Mouse (Mus musculus) heart, embryonic 14.5 days (tissue): Measurements from ENCODE around the gene Helt. TPM values are rescaled to one million over a fixed set of nuclear protein-coding genes. Genes with fewer than 3 reads are reported as not detected.

Experiments
- ATAC-seq: fragments of 200-750 bp; cut with Nextera tagmentation; 2 replicates; pipeline ENCODE4 v1.8.0; 2017; ENCODE audit warnings: low read depth, moderate TSS enrichment; ENCODE audit not compliant: insufficient number of reproducible peaks, insufficient read depth, low FRiP score
- H3K27ac ChIP-seq, 2 experiments: fragments of 200-500 bp in 1 of 2; fragments of 300-500 bp in 1 of 2; sonication (generic) in 1 of 2; replicated peaks in 1 of 2; 2 replicates each; pipeline ENCODE4 v1.5.1; 2012 to 2014; ENCODE audit warnings: low read depth in 2 of 2, low read length in 2 of 2, control low read depth in 1 of 2, mild to moderate bottlenecking in 1 of 2, mixed read lengths in 1 of 2; ENCODE audit not compliant: control insufficient read depth in 1 of 2, insufficient read depth in 1 of 2
- H3K27me3 ChIP-seq: fragments of 300-500 bp; sonication (generic); 2 replicates; pipeline ENCODE4 v1.6.1; 2014; ENCODE audit warnings: mild to moderate bottlenecking, low read length, control low read depth; ENCODE audit not compliant: control insufficient read depth, insufficient read depth
- H3K36me3 ChIP-seq: fragments of 300-500 bp; sonication (generic); 2 replicates; pipeline ENCODE4 v1.6.1; 2014; ENCODE audit warnings: mild to moderate bottlenecking, control low read depth, low read length, mixed read lengths; ENCODE audit not compliant: control insufficient read depth, insufficient read depth
- H3K4me1 ChIP-seq, 2 experiments: fragments of 200-500 bp in 1 of 2; fragments of 300-500 bp in 1 of 2; sonication (generic) in 1 of 2; 2 replicates each; pipeline ENCODE4 v1.6.1; 2012 to 2014; ENCODE audit warnings: low read length in 2 of 2, control low read depth in 1 of 2, mixed read lengths in 1 of 2; ENCODE audit not compliant: control insufficient read depth in 2 of 2, insufficient read depth in 2 of 2
- H3K4me2 ChIP-seq: fragments of 300-500 bp; sonication (generic); 2 replicates; pipeline ENCODE4 v1.6.1; 2014; ENCODE audit warnings: mild to moderate bottlenecking, low read length
- H3K4me3 ChIP-seq, 2 experiments: fragments of 200-500 bp in 1 of 2; fragments of 300-500 bp in 1 of 2; sonication (generic) in 1 of 2; 2 replicates each; pipeline ENCODE4 v1.5.1; 2012 to 2014; ENCODE audit warnings: low read length in 2 of 2, mild to moderate bottlenecking in 2 of 2, control low read depth in 1 of 2, low read depth in 1 of 2, moderate library complexity in 1 of 2; ENCODE audit not compliant: control insufficient read depth in 1 of 2, insufficient read depth in 1 of 2
- H3K9ac ChIP-seq: fragments of 300-500 bp; sonication (generic); 2 replicates; pipeline ENCODE4 v1.6.1; 2014; ENCODE audit warnings: mild to moderate bottlenecking, low read length
- H3K9me3 ChIP-seq: fragments of 300-500 bp; sonication (generic); 2 replicates; pipeline ENCODE4 v1.6.1; 2016; ENCODE audit warnings: low read length, control low read depth; ENCODE audit not compliant: control insufficient read depth
- WGBS: fragments of 180-500 bp; shearing (Covaris S2); extraction: QIAGEN DNeasy Blood & Tissue Kit; methylation state at CpG from one replicate; pipeline ENCODE4 v1.1.7; 2014; 5-methylcytosine and 5-hydroxymethylcytosine counted together
- polyA plus RNA-seq: library from polyadenylated mRNA; unstranded; fragments of >200 nt; fragmentation: Nextera tagmentation; extraction: Ambion mirVana; gene quantifications from 2 replicates; pipeline ENCODE4 v1.2.1, GENCODE M21; 2014

Gene Helt
- polyA plus RNA-seq, result not detected in 2 replicates

GRCm38 (mm10) chr8:46294181-46294892 is at the start of gene Helt:
TSS of gene Helt (minus strand) at chr8:46294671.
- Histone ChIP-seq H3K4me3 (peak within 1 kb of the TSS in 1 of 2 experiments; percentile 2; a peak in 2 of 4 replicates), H3K27me3 (peaks cover 95% of the 10 kb centered on the region), H3K9ac (no peak within 1 kb of the TSS), H3K27ac (no peak within 1 kb of the TSS), H3K4me2 (peak within 1 kb of the TSS; percentile 30), H3K4me1 (peaks cover 2 to 5% of the 10 kb centered on the region in 2 experiments; a peak in 2 of 4 replicates), H3K9me3 (no peaks in the 10 kb centered on the region), H3K36me3 (no peaks in the 10 kb centered on the region)
- no peak for ATAC-seq
- under 1% methylated on average over 50 of the region's 50 CpGs for whole genome bisulfite sequencing

- peaks cover 0 to 4% of the 10 kb centered on the region in 2 experiments; a peak in 1 of 4 replicates for H3K4me1 ChIP-seq
- ATAC-seq, result no peak
- no peaks in the 10 kb centered on the region for H3K9me3 ChIP-seq
- 19% methylated on average over 13 of the region's 13 CpGs for WGBS
- H3K9ac ChIP-seq, result no peak overlapping the region
- H3K4me2 ChIP-seq, result peak overlapping the region; percentile 54
- H3K27me3 ChIP-seq, result no peaks in the 10 kb centered on the region
- no peak overlapping the region for H3K27ac ChIP-seq
- no peaks in the 10 kb centered on the region for H3K36me3 ChIP-seq
- peak overlapping the region; percentile 0 to 16; a peak in 2 of 4 replicates for H3K4me3 ChIP-seq
Observed at GRCm38 (mm10) chr8:46342272-46342671, 47.8 kb upstream of the Helt start.

GRCm38 (mm10) chr8:46340381-46341273 is 46.2 kb upstream of the Helt start:
- Histone ChIP-seq H3K27me3 (no peaks in the 10 kb centered on the region), H3K4me2 (no peak overlapping the region), H3K9ac (no peak overlapping the region), H3K36me3 (no peaks in the 10 kb centered on the region), H3K4me3 (no peak overlapping the region), H3K9me3 (no peaks in the 10 kb centered on the region), H3K4me1 (peaks cover 0 to 4% of the 10 kb centered on the region in 2 experiments; a peak in 1 of 4 replicates), H3K27ac (no peak overlapping the region)
- WGBS, result 87% methylated on average over 14 of the region's 14 CpGs
- no peak for ATAC-seq

- Histone ChIP-seq H3K4me3 (no peak overlapping the region), H3K27me3 (no peaks in the 10 kb centered on the region), H3K4me1 (peaks cover 0 to 4% of the 10 kb centered on the region in 2 experiments; a peak in 1 of 4 replicates), H3K9me3 (no peaks in the 10 kb centered on the region), H3K36me3 (no peaks in the 10 kb centered on the region), H3K27ac (no peak overlapping the region), H3K4me2 (no peak overlapping the region), H3K9ac (no peak overlapping the region)
- ATAC-seq, result no peak
- 86% methylated on average over 5 of the region's 5 CpGs for WGBS
Observed at GRCm38 (mm10) chr8:46339317-46339716, 44.8 kb upstream of the Helt start.

- Histone ChIP-seq H3K4me1 (peaks cover 0 to 2% of the 10 kb centered on the region in 2 experiments; a peak in 1 of 4 replicates), H3K9ac (no peak overlapping the region), H3K27ac (no peak overlapping the region), H3K27me3 (no peaks in the 10 kb centered on the region), H3K36me3 (no peaks in the 10 kb centered on the region), H3K9me3 (no peaks in the 10 kb centered on the region), H3K4me2 (no peak overlapping the region), H3K4me3 (no peak overlapping the region)
- no peak for ATAC-seq
- WGBS, result 87% methylated on average over 8 of the region's 8 CpGs
Observed at GRCm38 (mm10) chr8:46336351-46336750, 41.9 kb upstream of the Helt start.

GRCm38 (mm10) chr8:46332389-46333061 is 38.1 kb upstream of the Helt start:
- H3K4me1 ChIP-seq, result peaks cover 11% of the 10 kb centered on the region in 2 experiments
- no peaks in the 10 kb centered on the region for H3K27me3 ChIP-seq
- WGBS, result 90% methylated on average over 7 of the region's 7 CpGs
- ATAC-seq, result no peak
- no peak overlapping the region for H3K4me2 ChIP-seq
- no peaks in the 10 kb centered on the region for H3K36me3 ChIP-seq
- no peak overlapping the region for H3K27ac ChIP-seq
- no peak overlapping the region for H3K9ac ChIP-seq
- H3K4me3 ChIP-seq, result no peak overlapping the region
- H3K9me3 ChIP-seq, result no peaks in the 10 kb centered on the region

GRCm38 (mm10) chr8:46331801-46332200 is 37.3 kb upstream of the Helt start:
- no peaks in the 10 kb centered on the region for H3K36me3 ChIP-seq
- no peaks in the 10 kb centered on the region for H3K27me3 ChIP-seq
- H3K4me2 ChIP-seq, result no peak overlapping the region
- no peak overlapping the region for H3K27ac ChIP-seq
- peaks cover 11% of the 10 kb centered on the region in 2 experiments for H3K4me1 ChIP-seq
- H3K4me3 ChIP-seq, result no peak overlapping the region
- 57% methylated on average over 5 of the region's 5 CpGs for WGBS
- no peaks in the 10 kb centered on the region for H3K9me3 ChIP-seq
- no peak overlapping the region for H3K9ac ChIP-seq
- ATAC-seq, result no peak
